In the genomic region with DNA sequence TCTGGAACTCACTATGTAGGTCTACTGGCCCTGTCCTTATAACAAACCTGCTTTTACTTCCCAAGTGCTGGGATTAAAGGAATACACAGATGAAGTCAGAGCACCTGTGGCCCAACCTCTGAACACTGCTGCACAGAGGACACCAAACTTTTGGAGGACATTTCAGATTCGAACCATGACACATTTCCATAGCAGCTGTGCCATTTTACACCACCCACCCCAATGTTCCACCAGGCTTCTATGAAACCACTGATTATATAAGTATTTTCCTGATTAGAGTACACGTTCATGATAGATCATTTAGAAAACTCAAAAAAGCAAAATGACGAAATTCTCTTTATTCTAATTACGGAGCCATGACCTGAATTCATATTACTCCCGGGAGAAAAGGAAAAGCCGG, we compare ENCODE assay signal across 9 mouse cellular contexts. TPM values are rescaled to one million over a fixed set of nuclear protein-coding genes. Genes with fewer than 3 reads are reported as not detected.
DNase-seq lines count a peak whose midpoint lies in the region; ATAC-seq and TF ChIP-seq lines count a peak whose summit lies in the region.
"Had no signal": no experiment of that assay in that cellular context is flagged by ENCODE, and none has a peak within 500 bp of the region (broad histone marks: within the 10 kb centered on the region; RNA-seq: fewer than 3 reads in every experiment).

No protein-coding gene starts in this region.

- TF ChIP-seq EP300 in heart, postnatal 0 days (IDR thresholded peaks at IDR 0.05; ENCODE audit: low read depth), result no peak

- TF ChIP-seq CTCF in heart, postnatal 0 days (IDR thresholded peaks at IDR 0.05; ENCODE audit: low read depth), result no peak

- WGBS in heart, postnatal 0 days, result 22% methylated on average over 6 of the region's 6 CpGs
- WGBS in liver, embryonic 15.5 days (ENCODE audit: insufficient replicate concordance), result 37% methylated on average over 6 of the region's 6 CpGs

- peaks cover 6% of the 10 kb centered on the region for H3K4me1 ChIP-seq in heart, postnatal 0 days (ENCODE audit: control insufficient read depth, insufficient read depth)
- H3K4me1 ChIP-seq in liver, embryonic 15.5 days (replicated peaks), result peaks cover 38% of the 10 kb centered on the region

- peak overlapping the region; percentile 95 for H3K27ac ChIP-seq in heart, postnatal 0 days (ENCODE audit: low read depth)
- H3K27ac ChIP-seq in liver, embryonic 15.5 days (replicated peaks), result peak overlapping the region; percentile 89

- H3K4me3 ChIP-seq in heart, postnatal 0 days (ENCODE audit: low read depth, low read length), result peak overlapping the region; percentile 86
- H3K4me3 ChIP-seq in liver, embryonic 15.5 days (replicated peaks), result peak overlapping the region; percentile 96

- peaks cover 6% of the 10 kb centered on the region; the same call in 1 of the 2 replicates for H3K36me3 ChIP-seq in heart, postnatal 0 days (replicated peaks; ENCODE audit: control insufficient read depth, insufficient read depth, low read length)
- H3K36me3 ChIP-seq in liver, embryonic 15.5 days (replicated peaks), result peaks cover 33% of the 10 kb centered on the region

- ATAC-seq in heart, postnatal 0 days (ENCODE audit: insufficient read depth, low read depth), result peak; percentile 21; the same call in 1 of the 2 replicates
- ATAC-seq in liver, embryonic 15.5 days (ENCODE audit: insufficient read depth), result no peak

- H3K27me3 ChIP-seq in heart, postnatal 0 days (ENCODE audit: control insufficient read depth, insufficient read depth, low read length), result no peaks in the 10 kb centered on the region
- H3K27me3 ChIP-seq in liver, embryonic 15.5 days, result no peaks in the 10 kb centered on the region

- no peaks in the 10 kb centered on the region for H3K9me3 ChIP-seq in heart, postnatal 0 days (replicated peaks; ENCODE audit: control insufficient read depth, low read length)
- H3K9me3 ChIP-seq in liver, embryonic 15.5 days (replicated peaks), result no peaks in the 10 kb centered on the region

- peak overlapping the region; percentile 41 for H3K9ac ChIP-seq in heart, postnatal 0 days (replicated peaks; ENCODE audit: low read depth, low read length)
- peak overlapping the region; percentile 98 for H3K9ac ChIP-seq in liver, embryonic 15.5 days

- H3K4me2 ChIP-seq in heart, postnatal 0 days (ENCODE audit: low read depth, low read length), result peak overlapping the region; percentile 85
- H3K4me2 ChIP-seq in liver, embryonic 15.5 days, result peak overlapping the region; percentile 80

- DNase-seq in layer of hippocampus, adult 18-20 months (ENCODE audit: low spot score in 2 of 2), result peak; percentile 47 to 87
- no peak for DNase-seq in layer of hippocampus, adult 9-10 months (ENCODE audit: low spot score)
- DNase-seq in brain, adult 2 months (ENCODE audit: low read depth, low spot score), result peak; percentile 78
- no peak for DNase-seq in heart, postnatal 0 days (ENCODE audit: low spot score)
- no peak for DNase-seq in cerebellum, adult 11-12 months
- DNase-seq in adrenal gland, adult 2 months, result no peak
- DNase-seq in gastrocnemius, postnatal 4 days (ENCODE audit: low spot score in 2 of 2), result no peak

RNA-seq across cellular contexts. Expression of gene Cenpa, which starts 0.6 kb away (rescaled TPM):
- 1 to 10 TPM; 3.5 to 4.6 TPM for total RNA-seq in layer of hippocampus, adult 18-20 months (2021)
- total RNA-seq in heart, postnatal 0 days (2014; rRNA removed; ENCODE audit: low replicate concordance), result 87.9 and 158 TPM in 2 replicates
- polyA plus RNA-seq in heart, postnatal 0 days (2015; fragmentation: Nextera tagmentation; extraction: Ambion mirVana), result 128 and 158 TPM in 2 replicates
- polyA plus RNA-seq in liver, embryonic 15.5 days (2015; fragmentation: Nextera tagmentation; extraction: Ambion mirVana), result 180 and 194 TPM in 2 replicates
- 1 to 10 TPM; 5.1 to 6.4 TPM for total RNA-seq in adrenal gland, adult 2 months (2021)
- polyA plus RNA-seq in adrenal gland, adult 2 months (2012; rRNA removed), result 10.9 and 14.5 TPM in 2 replicates
- total RNA-seq in gastrocnemius, postnatal 4 days (2021), result 10 to 100 TPM; 28.7 to 39.2 TPM

RNA-seq across cellular contexts. Expression of gene Slc35f6, which starts 18.2 kb away (rescaled TPM):
- 10 to 100 TPM; 36.2 to 40.6 TPM for total RNA-seq in layer of hippocampus, adult 18-20 months (2021)
- 61.3 and 86.8 TPM in 2 replicates for total RNA-seq in heart, postnatal 0 days (2014; rRNA removed; ENCODE audit: low replicate concordance)
- polyA plus RNA-seq in heart, postnatal 0 days (2015; fragmentation: Nextera tagmentation; extraction: Ambion mirVana), result 30.5 and 31.7 TPM in 2 replicates
- 10.7 and 11.6 TPM in 2 replicates for polyA plus RNA-seq in liver, embryonic 15.5 days (2015; fragmentation: Nextera tagmentation; extraction: Ambion mirVana)
- 10 to 100 TPM; 49.0 to 50.9 TPM for total RNA-seq in adrenal gland, adult 2 months (2021)
- 140 and 145 TPM in 2 replicates for polyA plus RNA-seq in adrenal gland, adult 2 months (2012; rRNA removed)
- 10 to 100 TPM; 15.6 to 15.9 TPM for total RNA-seq in gastrocnemius, postnatal 4 days (2021)

RNA-seq across cellular contexts. Expression of gene Dpysl5, which starts 45.4 kb away (rescaled TPM):
- 10 to 100 TPM; 22.8 to 27.1 TPM for total RNA-seq in layer of hippocampus, adult 18-20 months (2021)
- total RNA-seq in heart, postnatal 0 days (2014; rRNA removed; ENCODE audit: low replicate concordance), result 3.7 and 4.7 TPM in 2 replicates
- 0.71 and 0.83 TPM in 2 replicates for polyA plus RNA-seq in heart, postnatal 0 days (2015; fragmentation: Nextera tagmentation; extraction: Ambion mirVana)
- 0.29 and 0.52 TPM in 2 replicates for polyA plus RNA-seq in liver, embryonic 15.5 days (2015; fragmentation: Nextera tagmentation; extraction: Ambion mirVana)
- 1 to 10 TPM in 1 of 2 experiments, under 1 TPM in 1; 0.92 to 2.3 TPM for total RNA-seq in adrenal gland, adult 2 months (2021)
- 0.62 and 0.98 TPM in 2 replicates for polyA plus RNA-seq in adrenal gland, adult 2 months (2012; rRNA removed)
- total RNA-seq in gastrocnemius, postnatal 4 days (2021), result 1 to 10 TPM; 5.6 to 7.4 TPM
- total RNA-seq: common myeloid progenitor, adult 5-6 weeks had no signal

Comparison
In these comparisons a context has a peak if more than half of its experiments do, and no peak if none do; other contexts are left out.
1. DNase-seq: peak in layer of hippocampus, adult 18-20 months (2 of 2) and brain, adult 2 months (single experiment); none in layer of hippocampus, adult 9-10 months (single experiment), heart, postnatal 0 days (single experiment), cerebellum, adult 11-12 months (single experiment), adrenal gland, adult 2 months (single experiment) and gastrocnemius, postnatal 4 days (0 of 2).
2. RNA of gene Cenpa, which starts 0.6 kb away (total RNA-seq): 87.9 to 158 TPM in heart, postnatal 0 days and 28.7 to 39.2 TPM in gastrocnemius, postnatal 4 days; 5.1 to 6.4 TPM in adrenal gland, adult 2 months and 3.5 to 4.6 TPM in layer of hippocampus, adult 18-20 months; every median in the first group is over 4 times any median in the second.